Mouse (Mus musculus) lung, adult 2 months (tissue): ENCODE data around the gene AC161166.1.
A peak's percentile ranks its signal among the peaks of the same experiment; 100 is the strongest.

Experiments used
- CTCF ChIP-seq: fragments of 200-500 bp; IDR thresholded peaks from 2 replicates; pipeline ENCODE4 v1.5.1; 2011; ENCODE audit warnings: mild to moderate bottlenecking, low read length, control low read depth; ENCODE audit not compliant: insufficient read depth
- POLR2A ChIP-seq: fragments of 200-500 bp; IDR thresholded peaks from 2 replicates; pipeline ENCODE4 v1.6.1; 2011; ENCODE audit warnings: low read depth, mild to moderate bottlenecking, control low read depth, low read length, borderline replicate concordance; ENCODE audit errors: extremely low read depth

GRCm38 (mm10) chr7:24469126-24469525 lies 43.1 kb downstream of the AC161166.1 start:
- 0 out of 2 replicates have a peak, but pooled peaks have one; percentile 8 for TF ChIP-seq CTCF
- no peak for TF ChIP-seq POLR2A
